Mouse (Mus musculus) kidney, embryonic 16.5 days (tissue): ENCODE measurements at regions not wholly inside any gene's neighbourhood (a gene's known extent, or its start where the extent isn't known, plus 50 kb on each side); places are given as distances from the start of the nearest gene placed in this dataset.

Experiments used
- ATAC-seq: fragments of 200-750 bp; cut with Nextera tagmentation; 2 replicates; pipeline ENCODE4 v1.8.0; 2017; ENCODE audit warnings: moderate TSS enrichment; ENCODE audit not compliant: low FRiP score, low TSS enrichment
- H3K27ac ChIP-seq: fragments of 300-500 bp; sonication (generic); 2 replicates; pipeline ENCODE4 v1.5.1; 2014; ENCODE audit warnings: low read length
- H3K27me3 ChIP-seq: fragments of 300-500 bp; sonication (generic); 2 replicates; pipeline ENCODE4 v1.6.1; 2014; ENCODE audit warnings: low read length, control low read depth, mixed read lengths; ENCODE audit not compliant: insufficient read depth
- H3K36me3 ChIP-seq: fragments of 300-500 bp; sonication (generic); 2 replicates; pipeline ENCODE4 v1.6.1; 2014; ENCODE audit warnings: low read length, control low read depth, mixed read lengths; ENCODE audit not compliant: insufficient read depth
- H3K4me1 ChIP-seq: fragments of 300-500 bp; sonication (generic); 2 replicates; pipeline ENCODE4 v1.6.1; 2014; ENCODE audit warnings: low read length, control low read depth, mixed read lengths; ENCODE audit not compliant: insufficient read depth
- H3K4me2 ChIP-seq: fragments of 300-500 bp; sonication (generic); replicated peaks from 2 replicates; pipeline ENCODE4 v1.6.1; 2014; ENCODE audit warnings: low read depth, low read length
- H3K4me3 ChIP-seq: fragments of 300-500 bp; sonication (generic); 2 replicates; pipeline ENCODE4 v1.5.1; 2014; ENCODE audit warnings: mild to moderate bottlenecking, low read length
- H3K9ac ChIP-seq: fragments of 300-500 bp; sonication (generic); replicated peaks from 2 replicates; pipeline ENCODE4 v1.6.1; 2014; ENCODE audit warnings: low read length
- H3K9me3 ChIP-seq: fragments of 300-500 bp; sonication (generic); 2 replicates; pipeline ENCODE4 v1.6.1; 2016; ENCODE audit warnings: low read length, control low read depth
- WGBS: fragments of 180-500 bp; shearing (Covaris S2); extraction: QIAGEN DNeasy Blood & Tissue Kit; methylation state at CpG from one replicate; pipeline ENCODE4 v1.1.7; 2014; 5-methylcytosine and 5-hydroxymethylcytosine counted together

- H3K36me3 ChIP-seq, result no peaks in the 10 kb centered on the region
- no peak overlapping the region for H3K4me2 ChIP-seq
- H3K4me3 ChIP-seq, result no peak overlapping the region
- no peak overlapping the region for H3K9ac ChIP-seq
- no peaks in the 10 kb centered on the region for H3K4me1 ChIP-seq
- H3K27me3 ChIP-seq, result no peaks in the 10 kb centered on the region
- H3K27ac ChIP-seq, result no peak overlapping the region
- no peaks in the 10 kb centered on the region for H3K9me3 ChIP-seq
- no peak for ATAC-seq
These were observed 445.0 kb upstream of the Stxbp6 start for GRCm38 (mm10) chr12:45519554-45519953.

DNA sequence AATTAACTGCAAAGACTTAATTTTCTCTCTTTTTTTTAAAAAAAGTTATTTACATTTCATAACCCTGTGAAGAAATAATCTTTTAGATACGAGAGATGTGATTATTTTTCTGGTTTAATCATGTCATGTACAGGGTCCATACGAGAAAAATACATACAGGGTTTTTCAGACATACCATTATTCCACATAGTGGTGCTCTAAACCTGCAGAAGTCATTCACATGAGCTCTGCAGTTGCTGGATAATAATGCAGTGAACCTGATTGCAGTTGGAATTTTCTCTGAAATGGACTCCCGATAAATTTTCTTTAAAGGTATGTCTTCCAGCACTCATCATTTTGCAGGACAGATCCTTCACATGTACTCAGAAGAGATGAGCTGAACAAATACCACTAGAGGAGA, 439.9 kb upstream of the Stxbp6 start:
- no peak overlapping the region for H3K4me2 ChIP-seq
- H3K27ac ChIP-seq, result no peak overlapping the region
- WGBS, result 73% methylated on average over 3 of the region's 3 CpGs
- no peak overlapping the region for H3K9ac ChIP-seq
- ATAC-seq, result no peak
- no peaks in the 10 kb centered on the region for H3K27me3 ChIP-seq
- no peak overlapping the region for H3K4me3 ChIP-seq
- H3K36me3 ChIP-seq, result no peaks in the 10 kb centered on the region
- no peaks in the 10 kb centered on the region for H3K4me1 ChIP-seq
- H3K9me3 ChIP-seq, result no peaks in the 10 kb centered on the region

- Histone ChIP-seq H3K4me2 (no peak overlapping the region), H3K27ac (no peak overlapping the region), H3K4me1 (no peaks in the 10 kb centered on the region), H3K27me3 (no peaks in the 10 kb centered on the region), H3K4me3 (no peak overlapping the region), H3K9ac (no peak overlapping the region), H3K9me3 (no peaks in the 10 kb centered on the region), H3K36me3 (no peaks in the 10 kb centered on the region)
- no peak for ATAC-seq
- 52% methylated on average over 7 of the region's 7 CpGs for WGBS
These were observed 433.0 kb upstream of the Stxbp6 start for GRCm38 (mm10) chr12:45507400-45507982.

- Histone ChIP-seq H3K36me3 (no peaks in the 10 kb centered on the region), H3K4me3 (no peak overlapping the region), H3K27ac (no peak overlapping the region), H3K4me1 (no peaks in the 10 kb centered on the region), H3K4me2 (no peak overlapping the region), H3K9ac (no peak overlapping the region), H3K27me3 (no peaks in the 10 kb centered on the region), H3K9me3 (no peaks in the 10 kb centered on the region)
- 65% methylated on average over 6 of the region's 6 CpGs for WGBS
- no peak for ATAC-seq
These were observed 425.3 kb upstream of the Stxbp6 start for GRCm38 (mm10) chr12:45499834-45500233.

GRCm38 (mm10) chr12:45498230-45498629, 423.7 kb upstream of the Stxbp6 start:
- Histone ChIP-seq H3K27me3 (no peaks in the 10 kb centered on the region), H3K27ac (no peak overlapping the region), H3K4me2 (no peak overlapping the region), H3K36me3 (no peaks in the 10 kb centered on the region), H3K9ac (no peak overlapping the region), H3K4me1 (no peaks in the 10 kb centered on the region), H3K4me3 (no peak overlapping the region), H3K9me3 (no peaks in the 10 kb centered on the region)
- no peak for ATAC-seq

GRCm38 (mm10) chr12:45489029-45489428, 414.5 kb upstream of the Stxbp6 start:
- Histone ChIP-seq H3K4me1 (no peaks in the 10 kb centered on the region), H3K9ac (no peak overlapping the region), H3K4me3 (no peak overlapping the region), H3K36me3 (no peaks in the 10 kb centered on the region), H3K27me3 (no peaks in the 10 kb centered on the region), H3K27ac (no peak overlapping the region), H3K9me3 (no peaks in the 10 kb centered on the region), H3K4me2 (no peak overlapping the region)
- ATAC-seq, result no peak
- WGBS, result 84% methylated on average over 1 of the region's 1 CpGs

GRCm38 (mm10) chr12:45476881-45477280, 402.4 kb upstream of the Stxbp6 start:
- Histone ChIP-seq H3K4me3 (no peak overlapping the region), H3K9ac (no peak overlapping the region), H3K4me2 (no peak overlapping the region), H3K4me1 (no peaks in the 10 kb centered on the region), H3K27me3 (no peaks in the 10 kb centered on the region), H3K27ac (no peak overlapping the region), H3K36me3 (no peaks in the 10 kb centered on the region), H3K9me3 (no peaks in the 10 kb centered on the region)
- no peak for ATAC-seq

DNA sequence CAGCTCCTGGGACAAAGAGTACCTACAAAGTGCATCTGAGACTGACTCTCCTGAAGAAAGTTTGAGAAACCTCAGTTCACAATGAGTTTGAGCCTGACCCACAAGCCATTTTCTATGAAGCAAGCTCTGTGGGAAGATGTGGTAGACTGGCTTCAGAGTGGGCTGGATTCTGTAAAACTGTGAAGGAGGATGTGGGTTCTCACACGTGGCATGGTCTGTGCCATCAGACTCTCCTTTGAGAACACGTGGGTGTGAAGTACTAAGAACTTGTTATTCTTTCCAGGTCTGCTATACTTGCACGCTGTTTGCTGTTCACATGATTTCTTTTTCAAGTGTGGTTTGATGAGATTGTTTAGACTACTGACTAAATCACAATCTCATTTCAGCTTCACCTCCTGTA, 393.6 kb upstream of the Stxbp6 start:
- no peaks in the 10 kb centered on the region for H3K9me3 ChIP-seq
- no peak for ATAC-seq
- no peak overlapping the region for H3K4me3 ChIP-seq
- WGBS, result 62% methylated on average over 3 of the region's 3 CpGs
- no peaks in the 10 kb centered on the region for H3K27me3 ChIP-seq
- H3K4me1 ChIP-seq, result no peaks in the 10 kb centered on the region
- H3K36me3 ChIP-seq, result no peaks in the 10 kb centered on the region
- no peak overlapping the region for H3K9ac ChIP-seq
- H3K27ac ChIP-seq, result no peak overlapping the region
- no peak overlapping the region for H3K4me2 ChIP-seq

- no peak overlapping the region for H3K9ac ChIP-seq
- WGBS, result 31% methylated on average over 2 of the region's 2 CpGs
- peak; percentile 88 for ATAC-seq
These were observed 392.5 kb upstream of the Stxbp6 start for GRCm38 (mm10) chr12:45467058-45467457.

GRCm38 (mm10) chr12:45466066-45466465, 391.6 kb upstream of the Stxbp6 start:
- H3K4me3 ChIP-seq, result no peak overlapping the region
- no peak overlapping the region for H3K4me2 ChIP-seq
- WGBS, result 61% methylated on average over 3 of the region's 3 CpGs
- no peaks in the 10 kb centered on the region for H3K36me3 ChIP-seq
- H3K27ac ChIP-seq, result no peak overlapping the region
- peak; percentile 71; the same call in 1 of the 2 replicates for ATAC-seq
- no peaks in the 10 kb centered on the region for H3K4me1 ChIP-seq
- H3K27me3 ChIP-seq, result no peaks in the 10 kb centered on the region
- H3K9me3 ChIP-seq, result no peaks in the 10 kb centered on the region
- H3K9ac ChIP-seq, result no peak overlapping the region

More at GRCm38 (mm10) chr12:45467058-45467457, 392.5 kb upstream of the Stxbp6 start:
- Histone ChIP-seq H3K9me3 (no peaks in the 10 kb centered on the region), H3K27me3 (no peaks in the 10 kb centered on the region), H3K36me3 (no peaks in the 10 kb centered on the region), H3K27ac (no peak overlapping the region), H3K4me2 (no peak overlapping the region), H3K4me1 (no peaks in the 10 kb centered on the region), H3K4me3 (no peak overlapping the region)
